Mouse (Mus musculus) embryonic fibroblast, embryonic 13.5 days (primary cell): ENCODE measurements around the gene Syngr3. TPM values are rescaled to one million over a fixed set of nuclear protein-coding genes. Genes with fewer than 3 reads are reported as not detected.

Source experiments
- H3K27ac ChIP-seq: 2 replicates; pipeline ENCODE4 v1.5.1; 2012; ENCODE audit warnings: low read length, control low read depth, inconsistent platforms; ENCODE audit not compliant: insufficient read depth
- H3K4me1 ChIP-seq: 2 replicates; pipeline ENCODE4 v1.6.1; 2011; ENCODE audit warnings: low read length; ENCODE audit not compliant: control insufficient read depth, insufficient read depth
- H3K4me3 ChIP-seq: 2 replicates; pipeline ENCODE4 v1.5.1; 2011; ENCODE audit warnings: mild to moderate bottlenecking, control low read depth, low read length; ENCODE audit not compliant: insufficient read depth
- CTCF ChIP-seq: IDR thresholded peaks from 2 replicates; pipeline ENCODE4 v1.5.1; 2011; ENCODE audit warnings: mild to moderate bottlenecking, control low read depth, low read length, moderate library complexity, borderline replicate concordance; ENCODE audit not compliant: insufficient read depth
- POLR2A ChIP-seq: IDR thresholded peaks from 2 replicates; pipeline ENCODE4 v1.6.1; 2011; ENCODE audit warnings: low read depth, mild to moderate bottlenecking, control low read depth, low read length, moderate library complexity
- polyA plus RNA-seq: library from polyadenylated mRNA; stranded (reverse); fragments of >200 nt; gene quantifications from 2 replicates; pipeline ENCODE4 v1.2.4, GENCODE M21; 2011; ENCODE audit warnings: low read depth; ENCODE audit not compliant: missing spikeins, insufficient read length

The Syngr3 gene
- polyA plus RNA-seq, 1 experiment = 1.1 TPM

GRCm38 (mm10) chr17:24636781-24637481, 52.8 kb downstream of the Syngr3 start:
- no peak for TF ChIP-seq CTCF
- TF ChIP-seq POLR2A = no peak
- H3K27ac ChIP-seq = no peak overlapping the region
- H3K4me1 ChIP-seq = peaks cover 12% of the 10 kb centered on the region

GRCm38 (mm10) chr17:24635694-24636093, 54.1 kb downstream of the Syngr3 start:
- Histone ChIP-seq H3K4me1 (peaks cover 12% of the 10 kb centered on the region), H3K27ac (no peak overlapping the region), H3K4me3 (no peak overlapping the region)
- no peak for TF ChIP-seq CTCF
- TF ChIP-seq POLR2A = no peak

More at GRCm38 (mm10) chr17:24636781-24637481, 52.8 kb downstream of the Syngr3 start:
- H3K4me3 ChIP-seq = no peak overlapping the region

Other genes with a start within 250 kb of the Syngr3 start
- gene Dnase1l2, start 246.8 kb downstream of the Syngr3 start, polyA plus RNA-seq = 2.5 and 2.8 TPM in 2 replicates
- gene E4f1, start 219.6 kb downstream of the Syngr3 start, polyA plus RNA-seq = 11.9 and 14.8 TPM in 2 replicates
- gene Pgp, start 219.6 kb downstream of the Syngr3 start, polyA plus RNA-seq = 21.1 and 21.5 TPM in 2 replicates
- gene Bricd5, start 216.1 kb downstream of the Syngr3 start, polyA plus RNA-seq = 0.50 TPM in 1 of 2 replicates, not detected in the other
- 20.9 and 23.3 TPM in 2 replicates for gene Mlst8, start 210.9 kb downstream of the Syngr3 start, polyA plus RNA-seq
- not detected in 2 replicates for gene Caskin1, start 201.4 kb downstream of the Syngr3 start, polyA plus RNA-seq
- gene Traf7, start 162.0 kb downstream of the Syngr3 start, polyA plus RNA-seq = 161 and 163 TPM in 2 replicates
- gene Rab26, start 155.7 kb downstream of the Syngr3 start, polyA plus RNA-seq = 1.4 and 1.6 TPM in 2 replicates
- 63.1 and 66.7 TPM in 2 replicates for gene Pkd1, start 140.1 kb downstream of the Syngr3 start, polyA plus RNA-seq
- 75.0 and 83.8 TPM in 2 replicates for gene Tsc2, start 57.3 kb downstream of the Syngr3 start, polyA plus RNA-seq
- 8.7 and 11.1 TPM in 2 replicates for gene Nthl1, start 57.3 kb downstream of the Syngr3 start, polyA plus RNA-seq
- 24.2 and 25.9 TPM in 2 replicates for gene Slc9a3r2, start 39.6 kb downstream of the Syngr3 start, polyA plus RNA-seq
- not detected in 2 replicates for gene Npw, start 31.5 kb downstream of the Syngr3 start, polyA plus RNA-seq
- gene Zfp598, start 20.3 kb downstream of the Syngr3 start, polyA plus RNA-seq = 21.6 and 22.2 TPM in 2 replicates
- gene Gfer, start 6.2 kb upstream of the Syngr3 start, polyA plus RNA-seq = 26.8 and 34.7 TPM in 2 replicates
- gene Noxo1, start 6.3 kb upstream of the Syngr3 start, polyA plus RNA-seq = 1.2 and 2.4 TPM in 2 replicates
- gene Tbl3, start 17.7 kb upstream of the Syngr3 start, polyA plus RNA-seq = 24.8 and 27.5 TPM in 2 replicates
- 0.58 TPM in 1 of 2 replicates, not detected in the other for gene Rnf151, start 28.1 kb upstream of the Syngr3 start, polyA plus RNA-seq
- gene Rps2, start 28.2 kb upstream of the Syngr3 start, polyA plus RNA-seq = 1,298 and 1,393 TPM in 2 replicates
- 96.8 and 100 TPM in 2 replicates for gene Ndufb10, start 34.5 kb upstream of the Syngr3 start, polyA plus RNA-seq
- not detected in 2 replicates for gene Rpl3l, start 37.9 kb upstream of the Syngr3 start, polyA plus RNA-seq
- 80.8 and 110 TPM in 2 replicates for gene Msrb1, start 46.7 kb upstream of the Syngr3 start, polyA plus RNA-seq
- not detected in 2 replicates for gene Hs3st6, start 63.0 kb upstream of the Syngr3 start, polyA plus RNA-seq
- not detected in 2 replicates for gene Meiob, start 114.3 kb upstream of the Syngr3 start, polyA plus RNA-seq
- 14.3 and 18.9 TPM in 2 replicates for gene Hagh, start 150.2 kb upstream of the Syngr3 start, polyA plus RNA-seq
- 9.3 and 11.5 TPM in 2 replicates for gene Fahd1, start 160.4 kb upstream of the Syngr3 start, polyA plus RNA-seq
- not detected in 2 replicates for gene Igfals, start 176.0 kb upstream of the Syngr3 start, polyA plus RNA-seq
- 22.2 and 25.6 TPM in 2 replicates for gene Nubp2, start 196.4 kb upstream of the Syngr3 start, polyA plus RNA-seq
- 15.5 and 17.4 TPM in 2 replicates for gene Spsb3, start 196.7 kb upstream of the Syngr3 start, polyA plus RNA-seq
- gene Eme2, start 205.1 kb upstream of the Syngr3 start, polyA plus RNA-seq = 12.4 and 14.7 TPM in 2 replicates
- gene Mrps34, start 205.2 kb upstream of the Syngr3 start, polyA plus RNA-seq = 25.5 and 28.7 TPM in 2 replicates
- 2.7 and 4.7 TPM in 2 replicates for gene Nme3, start 206.5 kb upstream of the Syngr3 start, polyA plus RNA-seq
- gene Mapk8ip3, start 247.0 kb upstream of the Syngr3 start, polyA plus RNA-seq = 61.9 and 72.0 TPM in 2 replicates